Mouse (Mus musculus): ENCODE data around the gene Clmn.

DNA sequence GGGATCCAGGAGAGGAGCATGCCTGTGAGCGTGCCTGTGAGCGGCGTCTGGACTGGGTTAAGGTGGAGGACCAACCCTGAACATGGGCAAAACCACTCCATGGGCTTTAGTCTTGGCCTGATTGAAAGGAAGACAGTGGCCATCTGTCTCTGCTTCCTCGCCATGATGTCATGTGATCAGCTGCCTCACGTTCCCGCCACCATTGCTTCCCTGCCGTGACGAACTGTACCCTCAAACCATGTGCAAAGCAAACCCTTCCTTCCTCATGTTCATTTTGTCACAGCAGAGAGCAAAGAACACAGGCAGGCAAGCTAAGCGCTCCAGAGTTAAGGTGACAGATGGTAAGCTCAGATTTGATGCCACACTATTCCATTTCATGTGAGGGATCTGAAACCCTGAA lies 16.2 kb downstream of the Clmn start:
- TF ChIP-seq CTCF (IDR thresholded peaks at IDR 0.05; ENCODE audit: low read depth) (no peak), EP300 (optimal IDR thresholded peaks at IDR 0.05) (no peak)
